Mouse (Mus musculus): Measurements from ENCODE around the gene Cavin1. TPM values are rescaled to one million over a fixed set of nuclear protein-coding genes. Genes with fewer than 3 reads are reported as not detected.

Gene Cavin1
- polyA plus RNA-seq, 1 experiment from 2014 or later = 11.4 TPM

DNA sequence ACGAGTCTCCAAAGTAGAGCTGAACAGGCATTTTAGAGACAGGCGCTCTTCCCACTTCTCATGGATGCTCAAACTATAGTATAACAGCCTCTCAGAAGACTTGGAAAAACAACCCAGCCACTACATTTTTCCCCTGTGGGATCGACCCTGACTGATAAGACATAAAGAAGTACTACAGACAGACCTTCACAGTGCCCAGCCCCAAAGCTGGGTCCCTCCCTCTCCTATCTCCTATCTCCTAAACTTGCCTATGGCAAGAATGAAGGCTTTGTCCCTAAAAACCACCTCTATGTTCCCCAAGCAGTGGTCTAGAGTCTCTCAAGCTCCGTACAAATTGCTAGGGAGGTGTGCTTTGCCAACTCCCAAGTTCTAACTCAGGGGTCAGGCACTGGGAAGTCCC, 63.8 kb downstream of the Cavin1 start:
- H3K4me3 ChIP-seq (ENCODE audit: low read depth, low read length) = no peak overlapping the region
- H3K9ac ChIP-seq (ENCODE audit: low read length) = no peak overlapping the region
- no peak overlapping the region for H3K27ac ChIP-seq (ENCODE audit: low read depth, low read length)
- 90% methylated on average over 4 of the region's 4 CpGs for WGBS
- H3K27me3 ChIP-seq (ENCODE audit: control insufficient read depth, insufficient read depth, low read length) = no peaks in the 10 kb centered on the region
- DNase-seq (ENCODE audit: low spot score) = no peak
- ATAC-seq (ENCODE audit: insufficient read depth, low FRiP score, low TSS enrichment) = no peak
- H3K4me2 ChIP-seq (ENCODE audit: low read depth) = no peak overlapping the region
- H3K36me3 ChIP-seq (ENCODE audit: control insufficient read depth, insufficient read depth, low read length) = peaks cover 8% of the 10 kb centered on the region
- H3K4me1 ChIP-seq (ENCODE audit: control insufficient read depth, insufficient read depth, low read length) = no peaks in the 10 kb centered on the region
- no peaks in the 10 kb centered on the region for H3K9me3 ChIP-seq (ENCODE audit: control insufficient read depth, low read length)

Other genes starting within 250 kb of the Cavin1 start
- 58.8 and 63.3 TPM in 2 replicates for gene Rab5c, start 232.7 kb downstream of the Cavin1 start, polyA plus RNA-seq (2014; fragmentation: Nextera tagmentation; extraction: Ambion mirVana)
- 2.2 and 2.4 TPM in 2 replicates for gene Kcnh4, start 210.9 kb downstream of the Cavin1 start, polyA plus RNA-seq (2014; fragmentation: Nextera tagmentation; extraction: Ambion mirVana)
- not detected in 2 replicates for gene Hcrt, start 208.0 kb downstream of the Cavin1 start, polyA plus RNA-seq (2014; fragmentation: Nextera tagmentation; extraction: Ambion mirVana)
- 2.2 and 2.4 TPM in 2 replicates for gene Ghdc, start 199.9 kb downstream of the Cavin1 start, polyA plus RNA-seq (2014; fragmentation: Nextera tagmentation; extraction: Ambion mirVana)
- 18.3 and 20.2 TPM in 2 replicates for gene Stat5b, start 120.2 kb downstream of the Cavin1 start, polyA plus RNA-seq (2014; fragmentation: Nextera tagmentation; extraction: Ambion mirVana)
- gene Stat5a, start 111.5 kb downstream of the Cavin1 start, polyA plus RNA-seq (2014; fragmentation: Nextera tagmentation; extraction: Ambion mirVana) = 1.3 and 1.9 TPM in 2 replicates
- 34.7 and 42.1 TPM in 2 replicates for gene Stat3, start 31.3 kb downstream of the Cavin1 start, polyA plus RNA-seq (2014; fragmentation: Nextera tagmentation; extraction: Ambion mirVana)
- gene Atp6v0a1, start 38.6 kb upstream of the Cavin1 start, polyA plus RNA-seq (2014; fragmentation: Nextera tagmentation; extraction: Ambion mirVana) = 50.2 and 54.1 TPM in 2 replicates
- 5.8 and 5.9 TPM in 2 replicates for gene Naglu, start 99.1 kb upstream of the Cavin1 start, polyA plus RNA-seq (2014; fragmentation: Nextera tagmentation; extraction: Ambion mirVana)
- gene Hsd17b1, start 107.5 kb upstream of the Cavin1 start, polyA plus RNA-seq (2014; fragmentation: Nextera tagmentation; extraction: Ambion mirVana) = not detected in 2 replicates
- gene Coasy, start 111.7 kb upstream of the Cavin1 start, polyA plus RNA-seq (2014; fragmentation: Nextera tagmentation; extraction: Ambion mirVana) = 55.5 and 55.9 TPM in 2 replicates
- gene Mlx, start 116.4 kb upstream of the Cavin1 start, polyA plus RNA-seq (2014; fragmentation: Nextera tagmentation; extraction: Ambion mirVana) = 55.6 and 61.6 TPM in 2 replicates
- 49.3 and 50.8 TPM in 2 replicates for gene Psmc3ip, start 124.5 kb upstream of the Cavin1 start, polyA plus RNA-seq (2014; fragmentation: Nextera tagmentation; extraction: Ambion mirVana)
- gene Retreg3, start 149.0 kb upstream of the Cavin1 start, polyA plus RNA-seq (2014; fragmentation: Nextera tagmentation; extraction: Ambion mirVana) = 14.3 and 14.4 TPM in 2 replicates
- gene Tubg1, start 149.1 kb upstream of the Cavin1 start, polyA plus RNA-seq (2014; fragmentation: Nextera tagmentation; extraction: Ambion mirVana) = 111 and 116 TPM in 2 replicates
- gene Tubg2, start 185.0 kb upstream of the Cavin1 start, polyA plus RNA-seq (2014; fragmentation: Nextera tagmentation; extraction: Ambion mirVana) = 6.2 and 6.9 TPM in 2 replicates
- gene Cntnap1, start 199.6 kb upstream of the Cavin1 start, polyA plus RNA-seq (2014; fragmentation: Nextera tagmentation; extraction: Ambion mirVana) = 0.94 and 1.0 TPM in 2 replicates
- gene Plekhh3, start 200.5 kb upstream of the Cavin1 start, polyA plus RNA-seq (2014; fragmentation: Nextera tagmentation; extraction: Ambion mirVana) = 9.2 and 11.8 TPM in 2 replicates
- gene Ccr10, start 204.6 kb upstream of the Cavin1 start, polyA plus RNA-seq (2014; fragmentation: Nextera tagmentation; extraction: Ambion mirVana) = 0.14 and 0.44 TPM in 2 replicates

Data from neural tube, embryonic 11.5 days (tissue).